Mouse (Mus musculus) spleen, postnatal 10 days (tissue): ENCODE results near the gene Ifngr2.
"Not testable (repeated sequence)": the region's sequence is repeated elsewhere in the genome, so short reads cannot be mapped to it uniquely, and the experiment has no call there.

ENCODE experiments used
- DNase-seq, 2 experiments: peaks; one replicate each; pipeline ENCODE4 v3.0.0; 2021 to 2022; ENCODE audit warnings: low spot score in 2 of 2

Gene Ifngr2

DNA sequence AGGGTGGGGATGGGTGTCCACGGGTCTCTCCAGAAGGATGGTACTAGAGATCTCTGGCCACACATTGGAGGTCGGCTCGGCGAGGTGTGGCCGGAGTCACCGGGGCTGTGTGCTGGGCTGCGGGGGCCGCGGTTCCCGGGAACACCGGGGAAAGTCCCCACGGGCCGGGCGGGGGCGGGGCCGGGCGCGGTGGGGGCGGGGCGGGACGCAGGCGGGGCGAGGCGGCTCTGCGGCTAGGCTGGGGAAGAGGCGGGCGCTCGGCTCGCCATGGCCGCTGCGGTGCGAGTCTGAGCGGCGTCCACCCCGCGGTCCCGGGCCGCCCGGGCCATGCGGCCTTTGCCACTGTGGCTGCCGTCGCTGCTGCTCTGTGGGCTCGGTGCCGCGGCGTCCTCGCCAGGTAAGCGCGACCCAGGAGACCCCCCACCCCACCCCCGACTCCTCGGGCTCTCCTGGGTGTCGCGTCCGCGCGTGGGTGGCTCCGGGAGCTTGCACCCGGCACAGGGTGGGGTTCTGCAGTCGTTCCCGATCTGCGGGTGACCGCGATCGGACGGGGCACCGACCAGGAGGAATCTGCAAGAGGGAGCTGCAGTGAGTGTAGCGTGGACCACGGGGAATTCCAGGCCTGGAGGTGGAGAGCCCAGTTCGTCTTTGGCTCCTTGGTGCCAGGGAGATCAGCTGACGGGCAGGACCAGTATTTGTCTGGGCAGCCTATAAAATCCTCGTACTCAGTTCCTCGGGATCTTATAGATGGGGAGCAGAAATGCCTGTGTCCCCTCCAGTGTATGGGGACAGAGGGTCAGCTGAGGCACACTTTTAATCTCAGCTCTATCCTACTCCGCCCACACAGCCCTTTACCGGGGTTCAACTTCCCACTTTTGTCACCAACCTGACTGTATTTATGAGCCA lies at the start of gene Ifngr2:
Gene Ifngr2 (plus strand): TSS at position 237 of the 906 bp plus-strand sequence.
- DNase-seq, result peak; percentile 72 to 80

DNA sequence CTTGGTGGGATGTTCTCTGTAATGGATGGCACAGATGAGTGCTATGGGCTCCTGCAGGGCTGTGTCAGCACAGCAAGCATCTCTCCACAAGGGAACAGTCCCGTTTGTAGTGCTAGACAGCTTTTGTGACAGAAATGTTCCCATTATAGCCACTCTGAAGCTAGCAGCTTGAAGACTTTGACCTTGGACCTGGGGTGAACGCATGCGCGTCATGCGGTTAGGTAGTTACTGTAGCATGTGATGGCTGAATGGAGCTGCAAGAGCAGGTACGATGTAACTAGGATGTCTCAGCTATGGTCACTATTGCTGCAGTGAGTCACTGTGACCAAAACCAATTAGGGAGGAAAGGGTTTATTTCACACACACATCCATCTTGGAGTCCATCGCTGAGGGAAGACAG lies 48.8 kb upstream of the Ifngr2 start:
- DNase-seq, result no peak

DNA sequence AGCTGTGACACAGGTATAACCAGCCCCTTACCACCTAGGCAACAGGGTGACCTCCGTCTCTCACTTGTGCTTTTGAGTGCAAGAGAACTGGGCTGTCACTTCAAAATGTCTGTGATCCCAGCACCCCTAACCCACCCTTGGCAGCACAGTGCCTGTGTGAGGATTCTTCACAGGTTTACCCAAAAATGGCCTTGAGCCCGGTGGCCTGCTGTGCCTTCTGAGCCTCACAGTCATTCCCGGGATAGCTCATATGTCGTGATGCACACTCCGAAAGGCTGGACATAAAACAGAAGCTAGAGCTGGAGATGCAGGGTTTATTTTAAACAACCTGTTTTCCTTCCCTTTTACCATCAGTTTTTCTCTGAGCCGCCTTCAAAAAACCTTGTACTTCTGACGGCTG lies 42.2 kb upstream of the Ifngr2 start:
- DNase-seq, result no peak

DNA sequence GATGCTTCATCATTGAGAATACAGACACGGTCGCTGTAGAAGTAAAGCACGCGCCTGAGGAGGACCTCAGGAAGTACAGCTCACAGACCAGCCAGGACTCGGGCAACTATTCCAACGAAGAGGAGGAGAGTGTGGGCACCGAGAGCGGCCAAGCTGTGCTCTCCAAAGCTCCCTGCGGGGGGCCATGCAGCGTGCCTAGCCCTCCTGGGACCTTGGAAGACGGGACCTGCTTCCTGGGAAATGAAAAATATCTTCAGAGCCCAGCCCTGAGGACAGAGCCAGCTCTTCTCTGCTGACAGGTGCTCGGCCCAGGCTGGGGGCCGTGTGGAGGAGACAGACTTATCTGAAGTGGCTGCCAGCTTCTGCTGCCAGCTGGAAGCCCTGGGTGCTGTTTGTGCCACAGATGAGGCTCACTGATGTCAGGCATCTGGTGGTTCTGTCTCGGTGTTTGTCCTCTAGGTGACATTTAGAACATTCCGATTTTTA lies 41.7 kb upstream of the Ifngr2 start:
- DNase-seq, result no peak

DNA sequence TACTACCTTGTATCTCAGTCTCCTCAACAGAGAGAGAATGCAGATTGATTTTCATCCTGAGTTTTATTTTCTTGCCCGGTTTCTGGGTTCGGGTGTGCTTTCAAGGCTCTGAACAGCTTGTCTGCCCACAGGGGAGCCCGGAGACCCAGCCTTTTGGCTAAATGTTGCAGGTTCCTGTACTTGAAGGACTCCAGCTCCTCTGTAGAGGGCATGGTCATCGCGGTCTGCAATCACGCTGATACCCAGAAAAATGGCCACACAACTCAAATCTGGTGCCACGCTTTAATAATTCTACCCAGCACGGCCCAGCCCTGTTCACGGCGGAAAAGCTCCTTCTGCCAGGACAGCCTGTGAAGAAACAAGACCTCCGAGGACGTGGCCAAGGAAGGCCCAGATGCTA lies 40.5 kb upstream of the Ifngr2 start:
- no peak for DNase-seq

DNA sequence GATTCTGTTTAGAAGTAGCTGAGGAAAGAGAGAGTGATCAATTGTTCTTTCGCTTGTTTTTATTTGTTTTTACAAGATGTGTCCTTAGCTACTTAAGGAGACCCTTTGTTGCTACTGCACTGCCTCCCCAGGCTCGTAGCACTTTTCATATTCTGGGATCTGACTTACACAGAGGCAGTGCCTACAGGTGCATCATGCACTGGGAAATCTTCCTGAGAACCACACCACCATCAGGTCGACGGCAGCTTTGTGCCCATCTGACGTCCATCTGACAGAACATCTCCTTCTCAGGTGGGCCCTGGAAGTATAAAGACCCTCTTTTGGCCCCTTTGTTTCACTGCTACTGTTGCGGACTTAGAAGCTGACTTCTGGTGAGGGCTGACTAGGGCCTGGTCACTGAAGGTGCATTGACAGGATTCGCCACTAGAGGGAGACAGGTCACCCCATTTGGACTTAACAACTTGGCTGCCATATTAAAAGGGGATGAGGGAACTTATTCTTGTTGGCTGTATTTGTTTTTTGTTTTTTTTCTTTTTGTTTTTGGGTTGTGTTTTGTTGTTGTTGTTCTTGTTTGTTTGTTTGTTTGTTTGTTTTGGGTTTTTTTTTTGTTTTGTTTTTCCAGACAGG lies 34.6 kb upstream of the Ifngr2 start:
- peak; percentile 87 to 90 for DNase-seq

DNA sequence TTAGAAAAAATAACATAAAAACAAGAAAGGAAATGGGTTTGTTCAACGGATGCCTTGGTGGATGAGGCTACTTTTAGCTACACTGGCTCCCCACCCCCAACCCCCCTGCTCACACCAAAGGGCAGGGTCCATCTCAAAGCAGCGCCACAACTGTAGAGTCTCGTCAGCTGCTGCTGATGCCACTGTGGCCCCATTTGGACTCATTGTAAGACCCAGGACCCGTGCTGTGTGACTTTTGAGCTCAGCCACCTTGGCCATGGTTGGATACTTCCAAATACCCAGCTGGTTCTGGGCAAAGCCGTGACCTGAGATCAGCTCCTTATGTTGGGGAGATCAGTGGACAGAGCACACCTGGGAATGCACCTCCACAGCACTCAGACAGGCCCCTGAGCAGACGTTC lies 33.8 kb upstream of the Ifngr2 start:
- DNase-seq, result no peak

DNA sequence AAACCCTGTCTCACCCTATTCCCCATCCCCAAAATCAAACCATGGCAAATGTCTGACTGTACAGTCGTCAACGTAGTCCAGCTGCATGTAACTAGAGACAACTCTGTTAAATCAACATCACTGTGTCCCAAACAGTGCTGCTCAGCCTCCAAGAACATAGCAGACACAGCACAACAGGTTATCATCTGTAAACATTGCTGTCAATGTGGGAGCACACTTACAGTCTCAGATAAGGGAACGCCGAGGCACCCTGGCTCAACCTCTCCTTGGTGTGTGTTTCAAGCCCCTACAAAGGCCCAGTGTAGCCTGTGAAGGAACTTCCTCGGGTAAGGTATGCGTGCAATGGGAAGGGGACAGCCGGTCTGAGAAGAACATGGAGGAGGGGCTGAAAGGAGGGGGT lies 29.9 kb upstream of the Ifngr2 start:
- no peak for DNase-seq

DNA sequence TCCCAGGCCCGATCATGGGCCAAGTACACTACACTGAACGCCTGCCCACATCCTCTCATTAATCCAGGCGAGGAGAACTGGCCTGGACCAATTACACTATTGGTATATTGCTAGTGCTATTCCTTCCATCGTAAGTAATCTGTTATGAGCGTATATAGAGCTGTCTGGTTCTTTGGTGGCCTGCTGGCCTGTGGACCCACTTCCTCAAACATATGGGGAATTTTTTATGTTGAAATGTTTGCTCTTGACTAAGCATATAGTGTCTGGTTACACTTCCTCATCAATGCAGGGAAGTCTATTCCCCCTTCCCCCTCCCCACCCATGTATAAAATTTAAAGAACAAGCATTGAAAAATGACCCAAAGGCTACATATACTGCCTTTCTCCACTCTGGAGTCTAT lies 24.8 kb upstream of the Ifngr2 start:
- DNase-seq, result no peak

DNA sequence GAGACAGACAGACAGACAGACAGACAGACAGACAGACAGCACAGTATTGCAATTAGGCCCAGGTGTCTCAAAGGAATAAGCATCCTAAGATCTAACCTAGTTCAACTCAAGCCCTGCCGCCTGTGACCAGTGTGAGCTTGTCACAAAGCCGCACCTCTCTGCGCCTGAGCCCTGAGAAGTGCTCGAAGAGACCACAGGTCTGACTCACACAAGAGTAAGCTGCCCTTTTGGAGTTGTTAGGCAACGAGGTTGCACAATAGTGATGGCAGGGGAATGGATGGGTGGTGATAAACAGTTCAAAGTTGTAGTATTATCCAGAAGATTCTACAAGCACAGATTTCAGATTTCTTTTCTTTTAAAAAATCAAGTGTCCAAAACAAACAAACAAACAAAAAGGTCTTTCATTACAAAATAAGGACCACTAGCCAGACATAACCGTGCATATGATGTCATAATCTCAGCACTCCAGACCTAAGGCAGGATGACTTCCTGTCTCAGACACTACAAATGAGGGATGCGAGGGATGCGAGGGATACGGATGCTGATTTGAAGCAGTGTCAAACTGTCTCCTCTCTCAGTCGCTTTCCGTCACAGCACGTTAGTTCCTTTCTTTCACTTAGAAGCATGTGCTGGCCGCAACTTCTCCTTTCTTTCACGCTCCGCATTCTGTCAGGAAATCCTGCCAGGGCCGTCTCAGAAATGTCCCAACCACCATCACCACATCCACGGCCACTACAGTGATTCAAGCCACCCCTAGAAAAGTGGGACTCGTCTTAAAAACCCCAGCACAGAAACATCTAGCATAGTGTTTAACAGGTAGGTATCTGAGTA lies 24.2 kb upstream of the Ifngr2 start:
- DNase-seq, result peak in 1 of 2 experiments; percentile 70

DNA sequence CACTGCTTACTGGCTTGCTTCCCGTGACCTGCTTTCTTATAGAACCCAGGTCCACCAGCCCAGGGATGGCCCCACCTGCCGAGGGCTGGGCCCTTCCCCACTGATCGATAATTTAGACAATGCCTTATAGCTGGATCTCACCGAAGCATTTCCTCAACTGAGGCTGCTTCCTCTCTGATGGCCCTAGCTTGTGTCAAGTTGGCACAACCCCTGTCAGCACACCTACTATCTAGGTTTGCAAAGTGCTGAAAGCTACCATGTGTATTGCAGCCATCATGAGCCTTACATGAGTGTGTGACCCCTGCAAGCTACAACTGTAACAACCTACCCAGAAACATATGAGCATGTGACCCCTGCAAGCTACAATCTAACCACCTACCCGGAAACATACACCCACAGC lies 22.7 kb upstream of the Ifngr2 start:
- DNase-seq, result no peak

DNA sequence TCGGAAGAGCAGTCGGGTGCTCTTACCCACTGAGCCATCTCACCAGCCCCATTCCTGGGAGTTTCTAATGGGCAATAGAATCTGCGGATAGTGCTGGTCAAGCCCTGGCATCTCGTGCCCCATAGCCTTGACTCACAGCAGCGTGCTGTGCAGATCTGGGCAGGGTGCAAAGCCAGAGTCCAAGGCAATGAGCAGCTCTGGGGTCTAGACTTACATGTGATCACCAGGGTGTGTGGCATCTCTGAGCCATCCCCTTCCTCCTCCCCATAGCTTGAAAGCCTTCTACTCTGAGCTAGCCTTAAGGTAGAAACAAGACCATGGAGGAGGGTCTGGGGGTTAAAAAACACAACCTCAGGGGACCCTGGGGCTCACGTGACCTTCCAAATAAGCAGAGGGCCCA lies 20.6 kb upstream of the Ifngr2 start:
- DNase-seq, result no peak

DNA sequence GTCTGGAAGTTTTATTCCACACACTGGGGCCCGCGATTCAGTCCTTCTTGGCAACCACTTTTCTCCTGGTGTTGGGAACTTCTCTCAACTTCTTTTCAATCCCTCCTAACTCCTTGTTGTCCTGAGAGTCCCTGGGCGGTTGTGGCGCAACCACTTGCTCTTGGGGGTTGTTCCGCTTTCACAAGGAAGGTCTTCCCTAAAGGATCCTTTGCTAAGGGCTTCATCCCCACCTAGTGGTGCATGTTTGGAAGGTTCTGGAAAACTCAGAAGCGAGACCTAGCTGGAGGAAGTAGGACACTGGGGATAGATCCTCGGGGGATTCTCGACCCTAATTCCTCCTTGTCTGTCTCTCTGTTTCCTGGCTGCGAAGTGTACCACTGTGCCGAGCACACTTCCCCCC lies 19.8 kb upstream of the Ifngr2 start:
- no peak for DNase-seq

DNA sequence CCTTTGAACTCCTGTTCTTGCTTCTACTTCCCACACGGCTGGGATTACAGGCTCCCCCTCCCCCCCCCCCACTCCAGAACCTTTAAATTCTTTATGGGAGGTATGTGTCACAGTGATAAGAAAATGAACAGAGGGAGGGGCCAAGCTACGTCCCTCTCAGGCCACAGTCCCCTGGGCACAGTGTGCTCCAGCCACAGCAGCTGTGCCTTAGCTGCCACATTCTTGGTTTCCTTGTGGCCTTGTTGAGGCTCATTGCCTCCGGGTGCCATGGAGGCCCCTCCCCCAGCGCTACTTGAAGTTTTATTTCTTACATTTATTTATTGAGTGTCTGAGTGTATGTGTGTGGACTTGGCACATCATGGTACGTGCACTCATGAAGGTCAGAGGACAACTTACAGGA lies 19.4 kb upstream of the Ifngr2 start:
- DNase-seq, result no peak

DNA sequence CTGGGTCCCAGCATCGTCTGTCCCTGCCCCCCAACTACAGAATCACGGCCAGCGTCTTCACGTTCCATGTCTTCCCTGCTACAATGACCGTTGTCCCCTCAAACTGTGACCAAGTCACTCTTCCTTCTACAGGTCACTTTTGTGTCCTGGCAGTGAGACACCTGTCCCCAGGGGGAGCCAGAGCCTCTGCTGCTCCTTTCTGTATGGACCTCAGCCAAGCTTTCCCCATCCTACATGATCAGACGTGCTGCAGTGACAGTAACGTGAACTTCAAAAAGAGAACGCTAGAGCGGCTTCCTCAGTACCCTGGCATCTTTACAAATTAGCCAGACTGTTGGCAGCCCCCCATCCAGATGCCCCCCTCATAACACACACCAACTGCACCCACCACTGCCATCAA lies 18.3 kb upstream of the Ifngr2 start:
- DNase-seq, result no peak

DNA sequence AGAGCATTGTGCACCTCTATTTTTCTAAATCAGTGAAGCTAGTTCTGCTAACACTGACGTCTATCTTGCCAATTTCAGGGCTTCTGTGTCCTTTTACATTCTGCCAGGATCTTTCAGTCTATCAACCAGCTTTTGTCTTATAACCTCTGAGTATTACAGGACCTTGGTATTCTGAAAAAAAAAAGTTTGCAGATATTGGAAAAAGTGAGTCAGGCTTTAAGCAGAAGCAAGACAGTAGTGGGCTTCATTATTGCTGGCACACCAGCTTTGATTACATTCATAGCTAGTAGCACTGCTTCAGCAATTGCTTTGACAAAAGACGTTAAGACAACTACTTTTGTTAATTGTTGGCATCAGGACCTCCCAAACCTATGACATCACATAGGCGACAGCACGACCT lies 16.0 kb upstream of the Ifngr2 start:
- not testable (repeated sequence) for DNase-seq

DNA sequence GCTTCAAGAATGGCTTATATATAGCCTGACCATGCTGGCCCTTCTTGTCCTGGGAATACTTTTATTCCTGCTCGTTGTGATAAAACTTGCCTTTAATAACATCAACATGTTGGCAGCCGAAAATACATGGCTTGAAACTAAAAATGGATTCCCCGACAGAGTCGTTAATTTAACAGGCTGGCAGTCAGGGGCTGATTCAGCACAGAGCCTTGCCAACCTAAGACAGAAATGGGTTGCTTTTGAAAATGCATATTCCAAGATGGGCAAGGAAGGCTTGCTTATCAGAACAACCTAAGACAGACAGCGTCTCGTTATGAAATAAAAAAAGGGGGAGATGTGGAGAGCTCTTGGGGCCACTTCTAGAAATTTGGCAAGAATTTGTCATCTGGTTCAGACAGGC lies 15.0 kb upstream of the Ifngr2 start:
- DNase-seq, result no peak

DNA sequence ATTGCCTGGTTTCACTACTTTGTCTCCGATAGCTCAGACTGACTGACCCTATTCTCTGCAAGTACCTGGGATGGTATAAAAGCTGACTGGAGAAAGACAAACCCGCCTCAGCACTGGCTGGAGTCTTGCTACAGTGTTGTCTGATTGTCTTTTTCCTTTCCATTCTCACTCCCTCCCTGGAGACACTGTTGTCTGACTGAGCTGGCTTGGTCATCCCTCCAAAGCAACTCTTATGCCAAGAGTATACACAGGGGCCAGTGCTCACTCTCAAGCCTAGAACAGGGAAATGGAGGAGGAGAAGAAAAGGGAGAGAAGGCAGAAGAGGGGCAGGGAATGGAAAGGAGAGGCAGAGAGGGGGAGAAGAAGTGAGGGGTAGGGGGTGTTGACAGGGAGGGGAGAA lies 14.4 kb upstream of the Ifngr2 start:
- DNase-seq, result no peak

DNA sequence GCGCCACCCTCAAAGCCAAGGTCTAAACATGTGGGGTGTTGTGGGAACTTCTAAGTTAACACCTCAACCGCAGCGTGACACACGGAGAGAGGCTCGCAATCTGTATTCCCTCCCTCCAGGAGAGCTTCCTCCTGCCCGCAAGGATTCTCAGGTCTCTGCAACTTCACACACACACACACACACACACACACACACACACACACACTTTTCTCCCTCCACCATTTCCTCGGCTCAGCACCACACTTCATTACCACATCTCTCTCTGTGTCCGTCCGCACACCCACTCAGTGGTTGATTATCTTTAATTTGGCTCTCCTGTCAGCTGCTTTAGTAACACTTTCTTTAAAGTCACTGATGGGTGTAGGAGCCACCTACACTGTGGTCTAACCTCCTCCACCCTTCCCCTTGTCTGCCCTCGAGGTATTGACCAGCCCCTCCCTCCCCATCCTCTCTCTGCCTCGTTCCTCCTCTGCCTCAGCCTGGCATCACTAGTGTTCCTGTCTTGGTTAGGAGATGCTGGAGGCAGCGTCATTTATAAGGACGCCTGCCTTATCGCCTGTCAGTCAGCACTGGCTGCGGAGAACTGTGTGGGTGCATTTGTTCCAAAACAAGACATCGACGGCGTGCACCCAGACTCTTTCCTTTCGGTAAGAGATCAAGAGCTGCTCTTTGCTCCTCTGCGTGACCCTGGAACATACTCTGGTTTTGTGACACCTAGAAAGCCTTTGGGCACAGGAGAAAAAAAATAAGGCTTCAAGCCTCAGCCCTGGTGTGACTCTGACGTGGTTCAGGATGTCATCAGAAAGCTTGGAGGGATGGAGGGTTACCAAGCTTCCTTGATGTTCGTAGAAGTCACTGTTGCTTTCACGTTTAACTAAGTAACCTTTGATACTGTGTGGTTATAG lies 13.5 kb upstream of the Ifngr2 start:
- no peak for DNase-seq

DNA sequence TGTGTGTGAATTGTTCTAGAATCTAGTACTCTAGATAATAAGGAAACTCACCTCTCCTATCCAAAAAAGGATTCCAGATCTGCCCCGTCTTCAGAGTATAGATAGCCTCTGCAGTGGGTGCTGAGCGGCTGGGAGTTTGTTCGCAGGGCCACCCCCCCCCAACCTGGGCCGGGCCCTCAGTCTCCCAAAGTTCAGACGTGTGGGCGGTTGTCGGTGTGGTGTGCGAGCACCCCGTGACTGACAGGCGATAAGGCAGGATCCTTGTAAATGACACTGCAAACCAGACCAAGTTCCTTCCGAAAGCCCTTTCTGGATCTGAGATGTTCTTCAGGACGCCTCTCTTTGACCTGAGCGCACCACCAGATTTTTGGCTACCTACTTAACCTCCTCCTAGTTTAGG lies 12.4 kb upstream of the Ifngr2 start:
- DNase-seq, result peak in 1 of 2 experiments; percentile 79

DNA sequence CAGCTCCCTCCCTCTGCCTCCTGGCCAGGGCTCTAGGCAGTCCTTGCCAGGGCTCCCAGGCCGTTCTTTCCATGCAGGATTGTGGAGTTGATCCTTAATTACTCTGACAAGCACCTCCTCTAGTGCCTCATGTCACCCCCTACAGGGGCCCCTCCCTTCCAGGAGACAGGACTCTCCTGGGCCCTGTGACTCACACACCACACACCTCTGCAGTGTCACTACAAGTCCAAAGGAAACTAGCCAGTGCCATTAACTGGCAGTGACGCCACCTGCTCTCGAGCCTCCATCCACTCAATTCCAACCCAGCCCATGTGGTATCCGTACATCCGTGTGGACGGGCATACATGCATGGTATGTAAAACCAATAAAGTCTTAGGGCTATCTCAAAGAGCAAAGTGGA lies 12.0 kb upstream of the Ifngr2 start:
- no peak for DNase-seq
